Mouse (Mus musculus) hindbrain, embryonic 13.5 days (tissue): ENCODE results near the gene Vmn1r89. TPM values are rescaled to one million over a fixed set of nuclear protein-coding genes. Genes with fewer than 3 reads are reported as not detected.

Experiments used
- ATAC-seq: fragments of 200-750 bp; cut with Nextera tagmentation; 2 replicates; pipeline ENCODE4 v1.8.0; 2017; ENCODE audit warnings: moderate TSS enrichment; ENCODE audit not compliant: low FRiP score
- H3K27ac ChIP-seq: fragments of 300-500 bp; sonication (generic); 2 replicates; pipeline ENCODE4 v1.5.1; 2015; ENCODE audit warnings: inconsistent platforms, mild to moderate bottlenecking, moderate library complexity
- H3K27me3 ChIP-seq: fragments of 300-500 bp; sonication (generic); 2 replicates; pipeline ENCODE4 v1.6.1; 2015; ENCODE audit warnings: mild to moderate bottlenecking, inconsistent platforms
- H3K36me3 ChIP-seq: fragments of 300-500 bp; sonication (generic); 2 replicates; pipeline ENCODE4 v1.6.1; 2015; ENCODE audit warnings: mild to moderate bottlenecking, inconsistent platforms
- H3K4me1 ChIP-seq: fragments of 300-500 bp; sonication (generic); replicated peaks from 2 replicates; pipeline ENCODE4 v1.6.1; 2015; ENCODE audit warnings: inconsistent platforms
- H3K4me2 ChIP-seq: fragments of 300-500 bp; sonication (generic); 2 replicates; pipeline ENCODE4 v1.6.1; 2015; ENCODE audit warnings: inconsistent platforms, mild to moderate bottlenecking, moderate library complexity
- H3K4me3 ChIP-seq: fragments of 300-500 bp; sonication (generic); 2 replicates; pipeline ENCODE4 v1.5.1; 2015; ENCODE audit warnings: mild to moderate bottlenecking, inconsistent platforms
- H3K9ac ChIP-seq: fragments of 300-500 bp; sonication (generic); 2 replicates; pipeline ENCODE4 v1.6.1; 2015; ENCODE audit warnings: mild to moderate bottlenecking, inconsistent platforms
- H3K9me3 ChIP-seq: fragments of 300-500 bp; sonication (generic); 2 replicates; pipeline ENCODE4 v1.6.1; 2016; ENCODE audit warnings: inconsistent platforms
- WGBS: fragments of 180-500 bp; shearing (Covaris S2); methylation state at CpG from one replicate; pipeline ENCODE4 v1.1.7; 2015; 5-methylcytosine and 5-hydroxymethylcytosine counted together
- polyA plus RNA-seq: library from polyadenylated mRNA; unstranded; fragments of >200 nt; fragmentation: Nextera tagmentation; extraction: Ambion mirVana; gene quantifications from 2 replicates; pipeline ENCODE4 v1.2.1, GENCODE M21; 2015

The Vmn1r89 gene
- not detected in 2 replicates for polyA plus RNA-seq

DNA sequence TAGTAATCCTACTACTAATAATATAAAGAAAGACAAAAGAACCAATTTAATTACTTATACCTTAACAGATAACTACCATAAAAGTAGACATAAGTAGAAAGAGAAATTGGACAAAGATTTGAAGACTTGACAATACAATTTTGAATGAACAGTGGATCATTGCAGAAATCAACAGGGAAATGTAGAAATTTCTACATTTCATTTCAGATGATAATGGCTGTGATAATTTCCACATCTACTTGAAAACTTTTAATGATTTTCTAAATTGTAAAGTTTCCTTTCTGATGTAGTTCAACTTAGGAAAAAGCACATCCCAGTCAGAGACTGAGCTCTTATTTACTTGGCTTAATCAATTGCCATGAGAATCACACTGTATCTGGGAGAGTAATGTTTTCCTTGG lies at the start of gene Vmn1r89:
TSS of gene Vmn1r89 (plus strand) at position 301 of the 400 bp plus-strand sequence.
- no peak within 1 kb of the TSS for H3K9ac ChIP-seq
- no peak for ATAC-seq

GRCm38 (mm10) chr7:13260746-13261700 lies 48.2 kb downstream of the Vmn1r89 start:
- H3K36me3 ChIP-seq = peaks cover 22% of the 10 kb centered on the region
- no peak overlapping the region for H3K9ac ChIP-seq
- no peak overlapping the region for H3K4me2 ChIP-seq
- H3K9me3 ChIP-seq = no peaks in the 10 kb centered on the region
- H3K4me1 ChIP-seq = no peaks in the 10 kb centered on the region
- 53% methylated on average over 50 of the region's 50 CpGs for WGBS
- no peak overlapping the region for H3K27ac ChIP-seq
- 0 out of 2 replicates have a peak, but pooled peaks have one; percentile 23 for ATAC-seq
- H3K4me3 ChIP-seq = no peak overlapping the region
- H3K27me3 ChIP-seq = no peaks in the 10 kb centered on the region

More for the DNA sequence above, at the start of gene Vmn1r89:
- Histone ChIP-seq H3K36me3 (no peaks in the 10 kb centered on the region), H3K4me2 (no peak within 1 kb of the TSS), H3K4me3 (no peak within 1 kb of the TSS), H3K27me3 (no peaks in the 10 kb centered on the region), H3K9me3 (no peaks in the 10 kb centered on the region), H3K27ac (no peak within 1 kb of the TSS), H3K4me1 (no peaks in the 10 kb centered on the region)

DNA sequence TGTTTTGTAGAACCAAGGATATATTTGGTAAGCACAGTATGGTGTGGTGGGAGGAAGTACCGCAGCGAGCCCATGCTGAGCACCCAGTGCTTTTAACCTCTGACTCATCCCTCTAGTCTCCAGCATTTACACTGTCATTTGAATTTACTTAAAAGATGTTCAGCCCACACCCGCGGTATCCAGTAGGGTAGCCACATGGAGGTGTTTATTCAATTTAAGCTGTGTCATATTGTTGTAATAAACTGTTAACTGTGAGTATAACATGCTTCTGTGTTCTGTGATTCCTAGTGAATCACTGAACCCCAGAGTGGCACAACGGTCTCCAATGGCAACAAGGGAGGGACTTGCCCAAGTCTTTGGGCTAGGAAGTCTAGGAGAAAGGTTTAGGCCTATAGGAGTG lies 51.0 kb downstream of the Vmn1r89 start:
- no peak overlapping the region for H3K4me2 ChIP-seq
- no peak overlapping the region for H3K27ac ChIP-seq
- peaks cover 22% of the 10 kb centered on the region for H3K36me3 ChIP-seq
- no peaks in the 10 kb centered on the region for H3K4me1 ChIP-seq
- no peak overlapping the region for H3K9ac ChIP-seq
- no peak overlapping the region for H3K4me3 ChIP-seq
- H3K27me3 ChIP-seq = no peaks in the 10 kb centered on the region
- no peaks in the 10 kb centered on the region for H3K9me3 ChIP-seq
- no peak for ATAC-seq
- 82% methylated on average over 5 of the region's 5 CpGs for WGBS

GRCm38 (mm10) chr7:13264396-13264795 lies 51.6 kb downstream of the Vmn1r89 start:
- Histone ChIP-seq H3K9me3 (no peaks in the 10 kb centered on the region), H3K4me2 (no peak overlapping the region), H3K4me1 (no peaks in the 10 kb centered on the region), H3K27me3 (no peaks in the 10 kb centered on the region), H3K36me3 (peaks cover 27% of the 10 kb centered on the region), H3K4me3 (no peak overlapping the region), H3K27ac (no peak overlapping the region), H3K9ac (no peak overlapping the region)
- no peak for ATAC-seq
- WGBS = 45% methylated on average over 2 of the region's 2 CpGs

- no peak overlapping the region for H3K4me2 ChIP-seq
- ATAC-seq = no peak
- peaks cover 17% of the 10 kb centered on the region for H3K36me3 ChIP-seq
- no peak overlapping the region for H3K27ac ChIP-seq
- H3K9ac ChIP-seq = no peak overlapping the region
- no peaks in the 10 kb centered on the region for H3K9me3 ChIP-seq
- H3K4me1 ChIP-seq = no peaks in the 10 kb centered on the region
- WGBS = 91% methylated on average over 4 of the region's 4 CpGs
- H3K4me3 ChIP-seq = no peak overlapping the region
- H3K27me3 ChIP-seq = no peaks in the 10 kb centered on the region
These were observed 56.0 kb downstream of the Vmn1r89 start for GRCm38 (mm10) chr7:13268749-13269260.

DNA sequence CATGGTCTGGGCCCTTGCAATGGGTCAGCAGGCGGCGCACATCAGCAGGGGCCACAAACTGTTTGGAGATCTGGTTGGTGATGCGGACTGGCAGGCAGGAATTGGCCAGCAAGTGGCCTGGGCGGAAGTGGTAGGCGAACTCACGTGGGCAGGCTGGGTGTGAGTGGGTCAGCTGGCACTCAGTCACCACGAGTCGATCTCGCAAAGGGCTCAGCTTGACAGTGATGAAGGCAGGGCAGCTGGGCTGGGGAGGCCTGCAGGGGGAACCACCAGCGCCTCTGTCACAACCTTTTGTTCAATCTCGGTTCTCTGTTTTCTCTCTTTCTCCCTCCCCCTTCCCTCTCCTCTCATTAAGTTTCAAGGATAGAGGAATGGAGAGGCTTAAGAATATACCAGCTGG lies 56.6 kb downstream of the Vmn1r89 start:
- H3K27ac ChIP-seq = no peak overlapping the region
- H3K4me2 ChIP-seq = no peak overlapping the region
- ATAC-seq = no peak
- H3K4me1 ChIP-seq = no peaks in the 10 kb centered on the region
- peaks cover 23% of the 10 kb centered on the region for H3K36me3 ChIP-seq
- no peaks in the 10 kb centered on the region for H3K27me3 ChIP-seq
- no peak overlapping the region for H3K4me3 ChIP-seq
- no peaks in the 10 kb centered on the region for H3K9me3 ChIP-seq
- WGBS = 67% methylated on average over 11 of the region's 11 CpGs
- H3K9ac ChIP-seq = no peak overlapping the region

Other genes starting within 250 kb of the Vmn1r89 start
- 13.6 and 13.7 TPM in 2 replicates for gene Zfp324, start 247.2 kb upstream of the Vmn1r89 start, polyA plus RNA-seq
- 12.4 and 13.2 TPM in 2 replicates for gene Zfp446, start 235.2 kb upstream of the Vmn1r89 start, polyA plus RNA-seq
- 0.19 and 0.44 TPM in 2 replicates for gene Slc27a5, start 214.8 kb upstream of the Vmn1r89 start, polyA plus RNA-seq
- gene Trim28, start 213.9 kb upstream of the Vmn1r89 start, polyA plus RNA-seq = 216 and 239 TPM in 2 replicates
- 37.0 and 37.4 TPM in 2 replicates for gene Zbtb45, start 203.0 kb upstream of the Vmn1r89 start, polyA plus RNA-seq
- 181 and 184 TPM in 2 replicates for gene Chmp2a, start 178.2 kb upstream of the Vmn1r89 start, polyA plus RNA-seq
- gene Ube2m, start 174.7 kb upstream of the Vmn1r89 start, polyA plus RNA-seq = 80.3 and 95.9 TPM in 2 replicates
- gene Mzf1, start 158.3 kb upstream of the Vmn1r89 start, polyA plus RNA-seq = 6.0 and 6.7 TPM in 2 replicates
- gene Vmn1r85, start 117.8 kb upstream of the Vmn1r89 start, polyA plus RNA-seq = 0.03 and 0.04 TPM in 2 replicates
- gene Vmn1r86, start 93.1 kb upstream of the Vmn1r89 start, polyA plus RNA-seq = not detected in 2 replicates
- not detected in 2 replicates for gene Vmn1r87, start 72.9 kb upstream of the Vmn1r89 start, polyA plus RNA-seq
- gene Vmn1r88, start 53.5 kb upstream of the Vmn1r89 start, polyA plus RNA-seq = not detected in 2 replicates
- 41.1 and 46.2 TPM in 2 replicates for gene Lig1, start 64.3 kb downstream of the Vmn1r89 start, polyA plus RNA-seq
- 14.6 and 15.9 TPM in 2 replicates for gene Zswim9, start 65.7 kb downstream of the Vmn1r89 start, polyA plus RNA-seq
- gene Pla2g4c, start 111.6 kb downstream of the Vmn1r89 start, polyA plus RNA-seq = 0.92 and 1.2 TPM in 2 replicates
- gene Cabp5, start 185.1 kb downstream of the Vmn1r89 start, polyA plus RNA-seq = not detected in 2 replicates
- gene Bsph1, start 237.8 kb downstream of the Vmn1r89 start, polyA plus RNA-seq = not detected in 2 replicates